Mouse (Mus musculus): Measurements from ENCODE around the gene Aspa. TPM values are rescaled to one million over a fixed set of nuclear protein-coding genes. Genes with fewer than 3 reads are reported as not detected.

Gene Aspa
- polyA plus RNA-seq (2014; fragmentation: Illumina TruSeq; extraction: RNeasy Lipid Tissue Mini Kit (QIAGEN cat#74804); ENCODE audit: low read depth, low replicate concordance): 470 TPM

DNA sequence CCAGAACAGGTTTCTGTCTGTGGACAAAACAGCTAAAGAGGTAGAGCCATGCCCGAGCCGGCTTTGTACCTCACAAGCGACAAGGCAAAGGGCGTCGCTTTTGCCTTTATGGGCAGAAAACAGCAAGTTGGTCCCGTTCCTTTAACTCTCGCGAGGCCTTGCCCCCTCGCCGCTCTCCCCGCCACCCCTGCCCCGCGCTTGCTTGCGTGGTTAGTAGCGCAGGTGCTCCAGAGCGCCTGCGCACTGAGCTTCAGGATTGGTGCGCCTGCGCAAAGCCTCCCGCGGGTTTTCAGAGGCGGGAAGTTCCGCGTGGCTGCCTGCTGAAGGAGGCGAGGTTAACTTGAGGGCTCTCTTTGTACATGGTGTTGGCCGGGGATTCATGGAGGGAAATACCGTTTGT, at the start of gene Aspa, which contains the start of the genes Gm49340 and Spata22:
TSS of gene Aspa (minus strand) at position 155 of the 400 bp plus-strand sequence.
TSS of gene Gm49340 (plus strand) at position 300 of the 400 bp plus-strand sequence.
TSS of gene Spata22 (plus strand) at position 300 of the 400 bp plus-strand sequence.

DNA sequence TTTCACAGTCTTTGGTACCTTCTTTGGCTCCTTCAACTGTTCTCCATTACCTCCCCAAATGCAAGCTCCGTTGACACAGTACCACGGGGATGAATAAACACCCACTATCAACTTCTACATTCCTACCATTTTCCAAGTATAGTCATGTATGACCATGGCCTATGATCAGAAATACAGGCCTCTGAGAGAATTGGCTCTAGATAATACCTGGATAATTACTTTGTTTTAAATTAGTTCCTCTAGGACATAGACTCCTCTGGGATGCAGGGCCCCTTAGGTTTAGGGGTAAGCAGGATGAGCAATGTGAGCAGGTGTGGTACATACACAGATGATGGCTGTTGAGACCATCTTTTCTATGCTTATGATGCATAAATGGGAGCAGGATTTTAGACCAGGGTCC, 41.5 kb upstream of the Aspa start, which contains the start of gene Olfr376:
TSS of gene Olfr376 (plus strand) at position 301 of the 400 bp plus-strand sequence.

DNA sequence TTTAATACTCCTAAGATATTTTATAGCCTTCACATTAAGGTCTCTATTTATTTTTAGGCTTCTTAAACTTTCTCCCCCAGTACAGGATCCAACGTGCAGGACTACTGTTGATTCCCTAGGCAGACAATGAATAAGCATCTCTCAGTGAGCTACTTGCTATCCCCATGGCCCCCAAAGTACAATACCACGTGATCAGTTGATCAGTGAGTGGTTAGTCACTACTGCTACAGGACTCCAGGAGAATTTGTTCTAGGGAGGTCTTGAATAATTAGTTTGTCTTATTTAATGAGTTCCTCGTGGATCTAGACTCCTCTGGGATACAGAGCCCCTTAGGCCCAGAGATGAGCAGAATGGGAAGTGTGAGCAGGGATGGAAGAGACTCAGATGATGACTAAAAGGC, 21.1 kb upstream of the Aspa start, which contains the start of gene Olfr20:
TSS of gene Olfr20 (plus strand) at position 301 of the 400 bp plus-strand sequence.

DNA sequence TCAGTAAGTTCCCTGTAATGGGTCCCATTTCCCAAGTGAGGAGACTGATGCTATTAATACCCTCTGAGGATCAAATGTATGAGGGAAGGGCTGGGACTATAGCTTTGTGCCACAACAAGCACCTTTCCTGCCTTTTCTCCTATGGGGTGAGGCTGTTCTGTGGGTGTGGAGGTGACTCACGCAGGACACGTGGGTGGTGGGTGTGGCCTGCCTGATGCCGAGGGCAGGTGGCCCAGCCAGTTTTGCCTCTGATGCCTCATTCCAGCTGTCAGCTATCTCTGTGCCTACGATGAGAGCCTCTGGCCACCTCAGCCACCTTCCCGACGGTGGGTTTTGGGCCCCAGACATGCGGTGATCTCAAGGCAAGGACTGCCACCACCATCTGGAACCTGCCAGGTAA, 62.1 kb downstream of the Aspa start, which contains the start of gene Trpv3:
TSS of gene Trpv3 (plus strand) at position 122 of the 400 bp plus-strand sequence.

Other genes with a start within 250 kb of the Aspa start
- 0.40 TPM for gene Itgae, start 239.0 kb downstream of the Aspa start, polyA plus RNA-seq (2014; fragmentation: Illumina TruSeq; extraction: RNeasy Lipid Tissue Mini Kit (QIAGEN cat#74804); ENCODE audit: low read depth, low replicate concordance)
- 3.6 TPM for gene Haspin, start 191.3 kb downstream of the Aspa start, polyA plus RNA-seq (2014; fragmentation: Illumina TruSeq; extraction: RNeasy Lipid Tissue Mini Kit (QIAGEN cat#74804); ENCODE audit: low read depth, low replicate concordance)
- 4.8 TPM for gene P2rx5, start 169.2 kb downstream of the Aspa start, polyA plus RNA-seq (2014; fragmentation: Illumina TruSeq; extraction: RNeasy Lipid Tissue Mini Kit (QIAGEN cat#74804); ENCODE audit: low read depth, low replicate concordance)
- 90.2 TPM for gene Emc6, start 152.6 kb downstream of the Aspa start, polyA plus RNA-seq (2014; fragmentation: Illumina TruSeq; extraction: RNeasy Lipid Tissue Mini Kit (QIAGEN cat#74804); ENCODE audit: low read depth, low replicate concordance)
- gene Tax1bp3, start 152.5 kb downstream of the Aspa start, polyA plus RNA-seq (2014; fragmentation: Illumina TruSeq; extraction: RNeasy Lipid Tissue Mini Kit (QIAGEN cat#74804); ENCODE audit: low read depth, low replicate concordance): 31.2 TPM
- gene Ctns, start 130.6 kb downstream of the Aspa start, polyA plus RNA-seq (2014; fragmentation: Illumina TruSeq; extraction: RNeasy Lipid Tissue Mini Kit (QIAGEN cat#74804); ENCODE audit: low read depth, low replicate concordance): 20.8 TPM
- 7.5 TPM for gene Shpk, start 130.1 kb downstream of the Aspa start, polyA plus RNA-seq (2014; fragmentation: Illumina TruSeq; extraction: RNeasy Lipid Tissue Mini Kit (QIAGEN cat#74804); ENCODE audit: low read depth, low replicate concordance)
- gene Trpv1, start 95.3 kb downstream of the Aspa start, polyA plus RNA-seq (2014; fragmentation: Illumina TruSeq; extraction: RNeasy Lipid Tissue Mini Kit (QIAGEN cat#74804); ENCODE audit: low read depth, low replicate concordance): not detected
- 0.20 TPM for gene Trpv3, start 62.2 kb downstream of the Aspa start, polyA plus RNA-seq (2014; fragmentation: Illumina TruSeq; extraction: RNeasy Lipid Tissue Mini Kit (QIAGEN cat#74804); ENCODE audit: low read depth, low replicate concordance)
- gene Gm49340, start 145 bp upstream of the Aspa start, polyA plus RNA-seq (2014; fragmentation: Illumina TruSeq; extraction: RNeasy Lipid Tissue Mini Kit (QIAGEN cat#74804); ENCODE audit: low read depth, low replicate concordance): not detected
- gene Spata22, start 145 bp upstream of the Aspa start, polyA plus RNA-seq (2014; fragmentation: Illumina TruSeq; extraction: RNeasy Lipid Tissue Mini Kit (QIAGEN cat#74804); ENCODE audit: low read depth, low replicate concordance): 0.85 TPM
- gene Olfr20, start 21.2 kb upstream of the Aspa start, polyA plus RNA-seq (2014; fragmentation: Illumina TruSeq; extraction: RNeasy Lipid Tissue Mini Kit (QIAGEN cat#74804); ENCODE audit: low read depth, low replicate concordance): not detected
- not detected for gene Olfr376, start 41.6 kb upstream of the Aspa start, polyA plus RNA-seq (2014; fragmentation: Illumina TruSeq; extraction: RNeasy Lipid Tissue Mini Kit (QIAGEN cat#74804); ENCODE audit: low read depth, low replicate concordance)
- not detected for gene Olfr1, start 70.0 kb upstream of the Aspa start, polyA plus RNA-seq (2014; fragmentation: Illumina TruSeq; extraction: RNeasy Lipid Tissue Mini Kit (QIAGEN cat#74804); ENCODE audit: low read depth, low replicate concordance)
- gene Olfr378, start 98.9 kb upstream of the Aspa start, polyA plus RNA-seq (2014; fragmentation: Illumina TruSeq; extraction: RNeasy Lipid Tissue Mini Kit (QIAGEN cat#74804); ENCODE audit: low read depth, low replicate concordance): not detected
- gene Olfr380, start 127.9 kb upstream of the Aspa start, polyA plus RNA-seq (2014; fragmentation: Illumina TruSeq; extraction: RNeasy Lipid Tissue Mini Kit (QIAGEN cat#74804); ENCODE audit: low read depth, low replicate concordance): not detected
- not detected for gene Olfr381, start 162.0 kb upstream of the Aspa start, polyA plus RNA-seq (2014; fragmentation: Illumina TruSeq; extraction: RNeasy Lipid Tissue Mini Kit (QIAGEN cat#74804); ENCODE audit: low read depth, low replicate concordance)
- gene Olfr382, start 187.6 kb upstream of the Aspa start, polyA plus RNA-seq (2014; fragmentation: Illumina TruSeq; extraction: RNeasy Lipid Tissue Mini Kit (QIAGEN cat#74804); ENCODE audit: low read depth, low replicate concordance): not detected